Mouse (Mus musculus) layer of hippocampus, postnatal 25 days (tissue): Measurements from ENCODE around the gene Fam205c. TPM values are rescaled to one million over a fixed set of nuclear protein-coding genes. Genes with fewer than 3 reads are reported as not detected.

Source experiments
- DNase-seq, 2 experiments: peaks; one replicate each; pipeline ENCODE4 v3.0.0; 2022; ENCODE audit warnings: mixed read lengths in 2 of 2, low spot score in 1 of 2; ENCODE audit errors: extremely low spot score in 1 of 2
- total RNA-seq, 2 experiments: library from RNA; stranded (reverse); gene quantifications; 2 replicates each; pipeline ENCODE4 v1.2.3; 2021

Fam205c gene
- total RNA-seq = under 1 TPM; 0.64 to 0.87 TPM

DNA sequence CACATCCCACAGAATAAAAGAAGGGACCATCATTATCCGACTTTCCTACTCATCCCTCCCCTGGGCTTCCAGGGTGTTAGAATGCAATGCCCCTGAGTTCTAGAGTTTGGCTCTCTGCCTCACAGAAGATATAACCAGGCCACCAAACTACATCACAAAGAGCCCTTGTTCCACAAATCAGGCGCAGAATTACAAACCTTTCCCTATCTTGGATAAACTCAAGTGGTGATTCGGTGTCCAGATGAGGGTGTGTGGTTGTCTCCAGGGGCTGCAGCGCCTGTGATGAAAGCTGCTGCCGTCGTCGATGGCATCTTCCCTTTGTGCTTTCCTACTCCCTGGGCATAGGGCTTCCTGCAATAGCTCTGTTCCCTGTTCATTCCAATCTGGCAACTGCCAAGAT, at the start of gene Fam205c:
Gene Fam205c, minus strand, starts transcription at position 101 of the 400 bp plus-strand sequence.
- DNase-seq = no peak

DNA sequence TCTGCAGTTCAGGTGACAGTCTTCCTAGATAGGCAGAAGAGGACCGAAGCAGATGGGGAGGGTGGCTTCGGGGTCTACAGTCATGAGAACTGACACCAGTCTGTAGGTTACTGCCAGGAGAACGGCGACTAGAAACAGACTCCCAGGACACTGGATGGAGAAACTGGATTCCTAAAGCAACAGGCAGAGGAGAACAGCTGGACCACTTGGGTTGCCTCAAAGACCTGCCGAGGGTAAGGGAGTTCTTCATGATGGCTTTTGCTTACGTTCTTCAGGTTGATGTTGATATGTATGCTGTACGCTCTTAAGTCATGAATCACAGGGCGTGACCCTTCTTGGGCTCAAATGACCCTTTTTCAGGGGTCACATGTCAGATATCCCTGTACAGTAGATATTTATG, 48.4 kb upstream of the Fam205c start:
- DNase-seq = peak in 1 of 2 experiments; percentile 2

DNA sequence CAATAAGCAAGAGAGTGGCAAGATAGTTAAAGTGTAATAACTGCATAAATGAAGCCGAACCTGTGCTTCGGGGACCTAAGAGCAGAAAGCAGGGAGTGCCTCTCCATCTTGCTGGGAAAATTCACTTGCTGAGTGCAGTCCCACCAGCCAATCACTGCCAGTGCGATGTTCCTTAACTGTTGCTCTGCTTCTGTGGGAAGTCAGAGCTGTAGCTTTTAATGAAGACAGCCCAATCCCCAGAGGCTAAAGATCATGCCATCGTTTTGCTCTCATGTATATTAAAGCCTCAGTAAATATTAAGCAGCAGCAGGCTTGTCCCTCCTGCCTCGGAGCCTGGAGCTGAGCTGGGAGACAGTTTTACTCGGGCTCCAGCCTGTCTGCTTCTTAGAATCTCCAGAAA, 48.0 kb upstream of the Fam205c start:
- peak in 1 of 2 experiments; percentile 7 for DNase-seq

DNA sequence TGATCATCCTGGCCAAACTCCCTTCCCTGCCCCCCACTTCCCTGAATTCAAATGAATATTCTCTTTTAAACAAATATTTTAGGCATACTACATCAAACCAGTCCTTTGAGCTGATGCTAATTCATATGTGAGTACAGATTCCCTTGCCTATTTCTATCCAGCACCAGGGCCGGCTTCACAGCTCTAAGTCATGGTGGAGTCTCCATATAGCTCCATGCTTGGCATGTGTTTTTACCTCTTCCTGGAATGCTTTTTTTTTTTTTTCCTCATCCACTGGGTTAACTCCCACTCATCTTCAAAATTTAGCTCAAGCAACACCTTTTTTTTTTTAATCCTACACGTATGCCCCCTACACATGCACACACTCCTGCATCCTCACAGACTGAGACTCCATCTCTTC, 47.5 kb upstream of the Fam205c start:
- peak in 1 of 2 experiments; percentile 6 for DNase-seq

DNA sequence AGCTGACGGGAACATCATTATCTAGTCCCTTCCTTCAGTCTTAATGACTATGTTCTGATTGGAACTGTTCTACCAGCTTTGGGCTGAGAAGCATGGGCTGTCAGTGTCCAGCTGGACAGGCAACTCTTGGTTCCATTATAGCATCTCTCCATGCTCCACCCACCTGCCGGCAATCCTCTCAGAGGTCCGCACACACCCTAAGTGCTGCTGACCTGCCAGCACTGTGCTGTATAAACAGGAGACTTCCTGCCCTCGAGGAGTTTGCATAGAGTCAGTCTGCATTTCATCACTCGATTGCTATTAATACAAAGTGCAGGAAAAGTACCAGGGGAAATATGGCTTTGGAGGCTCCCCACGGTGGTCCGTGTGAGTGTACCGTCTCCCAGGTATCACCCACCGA, 46.7 kb upstream of the Fam205c start:
- no peak for DNase-seq

DNA sequence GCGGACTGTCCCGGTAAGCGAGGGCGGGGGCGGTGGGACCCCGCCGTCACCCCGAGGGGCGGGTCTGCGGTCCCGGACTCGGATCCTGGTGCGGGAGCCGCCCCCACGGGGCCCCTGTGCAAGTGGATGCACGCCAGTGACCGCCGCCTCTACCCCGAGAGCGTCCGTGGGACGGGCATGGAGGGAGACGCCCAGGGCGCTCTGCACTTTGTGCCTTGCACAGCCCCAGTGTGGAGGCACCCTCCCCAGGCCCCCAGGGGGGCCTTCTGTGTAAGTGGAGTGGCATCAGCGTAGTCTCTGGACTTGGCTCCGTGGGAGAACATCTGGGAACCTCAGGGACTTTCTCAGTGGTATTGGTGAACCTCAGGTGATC, 43.4 kb upstream of the Fam205c start:
- no peak for DNase-seq

DNA sequence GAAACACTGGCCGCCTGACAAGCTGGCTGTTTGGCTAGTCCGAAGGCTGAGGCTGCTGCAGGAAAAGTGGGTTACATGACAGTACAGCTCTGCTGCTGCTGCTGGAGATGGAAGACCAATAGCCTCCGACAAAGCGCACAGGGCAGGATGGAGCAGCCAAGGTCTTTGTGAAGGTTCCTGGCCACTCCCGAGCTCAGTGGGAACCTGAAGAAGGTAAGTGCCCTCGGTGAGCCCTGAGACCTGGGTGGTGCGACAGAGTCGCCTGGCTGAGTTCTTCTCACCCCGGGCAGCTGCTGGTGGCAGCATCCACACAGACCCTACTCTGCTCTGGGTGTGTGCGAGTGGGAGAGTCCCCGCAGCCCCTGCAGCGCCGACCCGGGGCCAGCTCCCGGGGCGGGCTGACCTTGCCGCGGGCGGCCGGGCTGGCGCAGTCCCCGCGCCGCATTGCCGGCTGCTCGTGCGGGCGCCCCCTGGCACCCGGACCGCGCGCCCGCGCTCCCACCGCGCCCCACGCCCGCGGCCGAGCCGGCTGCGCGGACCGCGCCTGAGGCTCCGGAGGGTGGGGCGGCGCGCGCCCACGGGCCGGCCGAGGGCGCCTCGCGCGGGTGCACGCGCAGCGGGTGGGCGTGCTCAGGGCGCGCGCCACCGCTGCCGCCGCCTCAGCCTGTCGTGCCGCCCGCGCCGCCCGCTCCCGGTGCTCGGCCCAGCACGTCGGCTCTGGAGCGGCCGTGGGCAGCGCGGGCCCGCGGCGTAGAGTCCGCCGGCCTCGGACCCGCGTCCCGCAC, 42.8 kb upstream of the Fam205c start, which contains the start of gene Phf24:
Gene Phf24, plus strand, starts transcription at position 44 of the 785 bp plus-strand sequence.
- DNase-seq = peak in 1 of 2 experiments; percentile 32

DNA sequence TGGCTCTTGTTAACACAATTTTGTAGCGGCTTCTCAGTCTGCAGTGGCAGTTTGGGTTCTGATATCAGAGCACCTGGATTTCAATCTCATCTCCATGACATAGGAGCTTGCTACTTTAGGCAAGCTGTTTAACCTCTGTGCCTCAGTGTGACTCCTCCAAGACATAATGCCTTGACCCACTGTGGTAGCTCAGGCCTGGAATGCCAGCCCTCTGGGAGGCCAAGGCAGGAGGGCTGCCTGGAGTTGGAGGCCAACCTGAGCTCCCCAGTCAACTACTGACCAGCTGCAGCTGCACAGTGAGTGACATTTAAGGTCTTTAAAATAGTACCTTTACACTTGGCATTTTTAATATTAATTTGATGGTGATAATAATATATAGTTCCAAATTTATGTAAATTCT, 41.9 kb upstream of the Fam205c start:
- no peak for DNase-seq

DNA sequence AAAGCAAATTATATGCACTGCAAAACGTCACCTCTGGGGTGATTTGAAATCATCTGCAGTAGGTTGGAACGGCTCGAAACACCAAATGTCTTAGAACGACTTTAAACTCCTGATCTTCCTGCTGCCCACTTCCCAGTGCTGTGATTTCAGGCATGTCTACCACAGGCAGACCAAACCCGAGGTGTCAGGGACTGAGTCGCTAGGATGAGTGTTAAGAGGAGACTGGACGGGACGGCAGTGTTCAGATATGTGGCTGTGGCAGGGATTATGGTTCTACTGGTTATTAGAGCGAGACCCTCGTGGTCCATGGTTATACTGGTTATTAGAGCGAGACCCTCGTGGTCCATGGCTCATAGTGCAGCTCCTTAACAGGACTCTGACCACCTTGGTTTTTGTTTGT, 41.3 kb upstream of the Fam205c start:
- no peak for DNase-seq

DNA sequence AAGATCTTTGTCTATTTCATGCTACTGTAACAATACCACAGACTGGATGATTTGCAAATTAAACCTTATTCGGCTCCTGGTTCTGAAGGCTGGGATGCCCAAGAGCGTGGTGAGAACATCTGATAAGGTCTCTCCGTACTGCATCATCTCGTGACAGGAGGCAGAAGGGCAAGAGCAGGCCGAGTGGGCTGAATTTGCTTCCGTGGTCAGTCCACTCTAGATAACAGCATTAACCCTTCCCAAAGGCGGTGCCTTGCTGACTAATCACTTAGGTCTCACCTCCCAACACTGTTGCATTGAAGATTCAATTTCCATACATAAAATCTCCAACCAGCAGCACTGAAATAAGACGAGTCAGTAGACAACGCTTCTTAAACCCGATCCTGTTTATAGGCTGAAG, 39.4 kb upstream of the Fam205c start:
- DNase-seq = no peak

DNA sequence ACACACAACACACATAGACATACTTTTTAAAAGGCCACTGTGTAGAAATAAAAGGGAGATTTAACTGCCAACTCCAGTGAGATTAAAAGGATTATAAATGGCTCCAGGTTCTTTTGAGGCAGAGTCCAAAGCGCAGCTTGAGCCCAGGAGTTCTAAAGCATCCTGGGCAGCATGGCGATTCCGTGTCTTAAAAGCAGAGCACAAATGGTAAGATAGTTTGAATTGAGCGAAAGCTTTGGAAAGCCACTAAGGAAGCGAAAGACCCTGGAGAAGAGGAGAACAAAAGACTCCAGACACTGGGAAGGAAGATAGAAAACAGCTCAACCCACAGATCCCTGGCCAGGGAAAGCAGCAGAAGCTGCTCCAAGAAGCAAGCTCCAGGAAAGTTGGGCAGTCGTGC, 30.9 kb upstream of the Fam205c start:
- no peak for DNase-seq

DNA sequence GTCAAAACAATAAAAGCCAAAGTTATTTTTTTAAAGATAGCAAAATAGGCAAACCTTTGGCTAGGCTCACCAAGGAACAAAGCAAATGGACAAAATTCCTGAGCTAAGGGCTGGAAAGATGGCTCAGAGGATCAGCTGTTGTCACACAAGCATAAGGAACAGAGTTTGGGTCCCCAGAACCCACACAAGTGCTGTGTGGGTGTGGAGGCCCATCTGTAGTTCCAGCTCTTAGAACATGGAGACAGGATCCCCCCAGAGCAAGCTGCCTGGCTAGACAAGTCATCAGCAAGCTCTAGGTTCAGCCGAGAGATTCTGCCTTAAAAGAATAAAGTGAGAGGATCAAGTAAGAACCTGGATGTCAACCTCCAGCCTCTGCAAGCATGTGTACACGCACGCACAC, 30.5 kb upstream of the Fam205c start:
- no peak for DNase-seq

DNA sequence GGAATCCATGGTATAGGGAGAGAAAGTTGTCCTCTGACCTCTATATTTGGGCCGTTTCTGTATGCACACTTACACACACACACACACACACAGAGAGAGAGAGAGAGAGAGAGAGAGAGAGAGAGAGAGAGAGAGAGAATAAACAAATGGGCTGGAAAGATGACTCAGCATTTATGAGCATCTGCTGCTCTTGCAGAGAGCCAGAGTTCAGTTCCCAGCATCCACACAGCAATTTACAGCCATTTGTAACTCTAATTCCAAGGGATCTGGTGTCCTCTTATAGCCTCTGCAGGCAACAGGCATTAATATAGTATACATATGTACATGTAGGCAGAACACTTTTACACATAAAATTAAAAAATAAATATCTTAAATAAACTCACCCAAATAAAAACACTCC, 29.9 kb upstream of the Fam205c start:
- DNase-seq = no peak

DNA sequence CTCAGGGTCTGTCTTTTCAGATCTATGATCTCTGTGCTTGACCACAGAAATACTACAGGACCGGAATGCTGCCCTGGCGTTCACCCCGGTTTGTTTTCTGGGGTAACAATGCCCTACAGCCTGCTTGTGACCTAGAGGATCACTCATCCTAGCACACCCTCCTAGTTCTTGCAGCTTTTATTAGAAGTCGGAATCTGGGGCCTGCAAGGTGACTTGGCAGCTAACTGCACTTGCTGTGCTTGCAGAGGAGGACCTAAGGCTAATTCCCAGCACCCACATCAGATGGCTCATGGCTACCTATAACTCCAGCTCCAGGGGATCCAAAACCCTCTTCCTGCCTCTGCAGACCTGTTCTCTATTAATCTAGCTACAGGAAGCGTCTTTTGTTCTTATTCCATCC, 28.7 kb upstream of the Fam205c start:
- no peak for DNase-seq

DNA sequence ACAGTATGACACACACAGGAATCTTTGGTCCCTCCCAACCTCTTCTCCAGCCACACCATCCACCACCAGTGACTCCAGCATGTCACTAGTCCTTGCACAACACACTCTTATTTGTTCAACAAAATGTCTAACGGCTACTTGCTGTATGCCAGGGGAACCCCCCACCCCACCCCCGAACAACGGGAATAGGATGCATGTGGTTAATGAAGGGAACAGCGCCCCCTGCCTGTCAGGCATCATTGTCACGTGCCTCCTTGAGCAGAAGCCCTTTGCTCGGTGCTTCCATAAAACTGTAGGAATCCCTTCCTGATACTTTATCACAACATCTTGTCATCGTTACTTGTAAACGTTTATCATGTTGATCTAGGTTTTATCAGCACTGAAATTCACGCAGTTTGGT, 28.1 kb upstream of the Fam205c start:
- peak in 1 of 2 experiments; percentile 34 for DNase-seq

DNA sequence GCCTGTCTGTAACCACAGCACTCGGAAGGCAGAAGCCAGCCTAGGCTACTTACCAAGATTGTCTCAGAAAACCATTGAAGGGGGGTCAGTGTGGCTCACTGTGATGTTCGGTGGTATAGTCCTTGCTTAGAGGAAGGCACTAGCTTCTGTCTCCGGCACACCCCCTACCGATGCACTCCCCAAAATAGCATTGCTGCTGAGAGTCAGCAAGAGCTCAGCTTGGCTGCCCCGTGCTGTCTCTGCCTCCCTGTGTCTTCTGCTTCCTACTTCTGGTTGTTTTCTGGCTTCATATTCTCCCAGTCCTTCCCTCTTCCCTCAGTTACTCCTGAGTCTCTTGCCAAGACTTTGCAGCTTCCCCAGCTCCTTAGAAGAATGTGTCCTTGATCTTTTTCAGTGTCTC, 26.8 kb upstream of the Fam205c start:
- DNase-seq = no peak

DNA sequence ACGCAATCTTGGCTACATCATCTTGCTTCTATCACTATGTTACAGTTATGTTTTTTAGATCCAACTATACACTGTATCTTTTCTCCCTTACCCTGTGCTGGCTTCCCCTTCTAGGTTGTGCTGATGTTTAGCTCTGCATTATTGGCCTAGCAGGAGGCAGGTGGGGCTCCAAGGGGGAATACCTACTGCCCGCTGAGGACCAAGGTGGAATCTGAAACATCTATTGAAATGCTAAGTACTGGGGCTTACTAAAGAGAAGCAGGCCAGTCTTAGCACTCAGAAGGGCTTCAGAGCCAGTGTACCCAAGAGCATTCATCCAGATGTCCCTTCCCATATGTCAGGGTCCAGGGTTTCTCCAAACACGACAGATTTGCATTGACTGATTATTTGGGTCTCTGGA, 24.9 kb upstream of the Fam205c start:
- DNase-seq = no peak

DNA sequence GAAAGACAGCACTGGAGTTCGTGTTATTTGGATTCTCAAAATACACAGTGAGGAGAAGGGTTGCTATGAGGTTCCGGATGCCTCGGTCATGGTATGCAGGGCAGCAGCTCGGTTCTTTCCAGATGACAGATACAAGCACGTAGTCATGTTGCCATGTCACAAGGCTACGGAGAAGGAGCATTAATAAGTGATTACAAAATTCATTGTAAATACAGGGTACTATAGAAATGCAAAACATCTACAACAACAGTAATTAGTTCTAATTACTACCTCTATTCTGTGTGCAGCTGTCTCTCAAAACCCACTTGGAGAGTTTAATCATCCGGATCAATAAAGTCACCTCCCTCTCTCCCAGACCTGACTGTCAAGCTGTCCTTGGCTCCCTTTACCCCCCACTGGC, 21.1 kb upstream of the Fam205c start:
- no peak for DNase-seq

DNA sequence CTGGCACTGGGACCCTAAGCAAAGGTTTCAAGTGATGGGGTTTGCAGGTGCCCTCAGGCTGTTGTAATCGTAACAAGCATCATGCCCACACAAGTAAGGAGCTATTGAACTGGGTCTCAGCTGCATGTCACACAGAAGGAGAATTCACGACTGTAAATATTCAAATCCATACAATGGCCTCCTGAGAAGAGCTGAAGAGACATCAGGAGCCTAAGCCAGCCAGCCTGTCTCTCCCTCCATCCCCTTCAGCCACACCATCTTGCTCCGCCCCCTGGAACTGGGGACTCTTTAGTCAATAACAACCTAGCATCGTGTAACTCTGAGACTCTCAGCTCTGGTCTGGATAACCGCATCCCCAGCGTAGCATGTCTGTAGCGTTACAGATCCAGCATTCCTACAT, 17.1 kb upstream of the Fam205c start:
- no peak for DNase-seq

DNA sequence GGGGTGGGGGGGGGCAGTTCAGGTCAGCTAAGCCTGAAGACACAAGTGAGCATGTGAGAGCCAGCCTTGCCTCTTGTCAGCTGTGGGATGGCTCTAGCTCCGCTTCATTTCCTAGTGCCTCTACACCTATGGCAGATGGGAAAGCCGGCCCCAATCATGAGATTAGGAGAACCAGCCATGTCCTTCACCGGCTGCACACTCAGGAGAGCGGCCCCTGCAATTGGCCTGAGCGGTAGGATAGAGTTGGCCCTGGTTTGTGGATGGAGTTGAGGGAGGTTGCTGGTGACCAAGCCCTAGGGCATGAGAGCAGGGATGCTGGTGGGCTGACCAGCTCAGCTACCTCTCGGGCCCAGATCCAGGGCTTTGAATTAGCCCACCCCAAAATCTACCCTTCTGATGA, 14.8 kb upstream of the Fam205c start:
- no peak for DNase-seq

DNA sequence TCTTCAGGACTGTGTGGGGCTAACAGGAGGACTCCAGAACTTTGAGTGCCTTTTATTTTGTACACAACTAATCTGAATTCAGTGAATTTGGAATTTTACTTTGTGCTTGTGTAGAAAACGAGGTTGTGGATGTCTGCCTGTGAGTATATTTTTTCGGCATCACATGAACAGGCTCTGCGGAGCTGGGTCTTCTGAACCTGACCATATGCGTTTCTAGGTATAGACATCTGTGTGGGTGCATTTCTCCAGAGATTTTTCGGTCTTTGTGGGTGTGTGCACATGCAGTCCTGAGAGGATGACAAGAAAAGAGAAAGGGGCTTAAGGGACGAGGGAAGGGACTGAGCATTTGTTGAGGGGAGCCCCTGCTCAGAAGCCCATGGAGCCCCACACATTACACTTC, 12.9 kb upstream of the Fam205c start:
- DNase-seq = no peak

DNA sequence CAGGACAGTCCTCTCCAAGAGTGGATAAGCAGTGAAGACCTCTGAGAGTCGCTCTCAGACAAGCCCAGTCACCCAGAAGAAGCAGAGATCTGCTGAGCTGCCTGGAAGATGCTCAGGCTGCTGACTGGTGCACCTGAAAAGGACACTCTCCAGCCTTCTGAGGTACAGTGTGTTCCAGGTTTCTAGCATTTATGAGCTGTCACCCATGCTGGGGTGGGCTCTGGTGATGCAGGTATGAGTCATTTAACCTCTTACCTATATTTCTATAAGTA, 6.6 kb upstream of the Fam205c start:
- DNase-seq = no peak
